Mouse (Mus musculus): ENCODE data around the gene Prlr. TPM values are rescaled to one million over a fixed set of nuclear protein-coding genes. Genes with fewer than 3 reads are reported as not detected.

The Prlr gene
- total RNA-seq, 2 experiments from 2014 or later: 0.79 to 0.82 TPM

- intact Hi-C loops (cut with DNase I): no loop called here
- DNase-seq (ENCODE audit: low spot score in 2 of 2): no peak
Measured at GRCm38 (mm10) chr15:10223614-10224155, 46.6 kb downstream of the Prlr start.

GRCm38 (mm10) chr15:10225701-10226100, 48.7 kb downstream of the Prlr start:
- DNase-seq (ENCODE audit: low spot score in 2 of 2): no peak
- intact Hi-C loops (cut with DNase I): no loop called here

GRCm38 (mm10) chr15:10228636-10229035, 51.6 kb downstream of the Prlr start:
- intact Hi-C loops (cut with DNase I): no loop called here
- no peak for DNase-seq (ENCODE audit: low spot score in 2 of 2)

GRCm38 (mm10) chr15:10235977-10236376, 58.9 kb downstream of the Prlr start:
- intact Hi-C loops (cut with DNase I): no loop called here
- DNase-seq (ENCODE audit: low spot score in 2 of 2): no peak

- intact Hi-C loops (cut with DNase I): no loop called here
- no peak for DNase-seq (ENCODE audit: low spot score in 2 of 2)
Measured at GRCm38 (mm10) chr15:10236812-10237211, 59.8 kb downstream of the Prlr start.

GRCm38 (mm10) chr15:10238454-10238853, 61.4 kb downstream of the Prlr start:
- intact Hi-C loops (cut with DNase I): no loop called here

GRCm38 (mm10) chr15:10240228-10240795, 63.3 kb downstream of the Prlr start:
- intact Hi-C loops (cut with DNase I): no loop called here
- no peak for DNase-seq (ENCODE audit: low spot score in 2 of 2)

More at GRCm38 (mm10) chr15:10238454-10238853, 61.4 kb downstream of the Prlr start:
- no peak for DNase-seq (ENCODE audit: low spot score in 2 of 2)

GRCm38 (mm10) chr15:10242250-10242649, 65.2 kb downstream of the Prlr start:
- no peak for DNase-seq (ENCODE audit: low spot score in 2 of 2)
- intact Hi-C loops (cut with DNase I): no loop called here

- no peak for DNase-seq (ENCODE audit: low spot score in 2 of 2)
- intact Hi-C loops (cut with DNase I): no loop called here
Measured at GRCm38 (mm10) chr15:10249285-10249684, 72.2 kb downstream of the Prlr start.

GRCm38 (mm10) chr15:10250784-10251183, 73.7 kb downstream of the Prlr start:
- intact Hi-C loops (cut with DNase I): no loop called here
- no peak for DNase-seq (ENCODE audit: low spot score in 2 of 2)

GRCm38 (mm10) chr15:10252526-10252925, 75.5 kb downstream of the Prlr start:
- intact Hi-C loops (cut with DNase I): no loop called here

GRCm38 (mm10) chr15:10262219-10262618, 85.2 kb downstream of the Prlr start:
- no peak for DNase-seq (ENCODE audit: low spot score in 2 of 2)
- intact Hi-C loops (cut with DNase I): no loop called here

More at GRCm38 (mm10) chr15:10252526-10252925, 75.5 kb downstream of the Prlr start:
- no peak for DNase-seq (ENCODE audit: low spot score in 2 of 2)

GRCm38 (mm10) chr15:10262641-10263040, 85.6 kb downstream of the Prlr start:
- intact Hi-C loops (cut with DNase I): no loop called here
- no peak for DNase-seq (ENCODE audit: low spot score in 2 of 2)

- intact Hi-C loops (cut with DNase I): no loop called here
- no peak for DNase-seq (ENCODE audit: low spot score in 2 of 2)
Measured at GRCm38 (mm10) chr15:10263420-10263819, 86.4 kb downstream of the Prlr start.

- DNase-seq (ENCODE audit: low spot score in 2 of 2): no peak
Measured at GRCm38 (mm10) chr15:10264885-10265284, 87.8 kb downstream of the Prlr start.

GRCm38 (mm10) chr15:10267251-10267650, 90.2 kb downstream of the Prlr start:
- DNase-seq (ENCODE audit: low spot score in 2 of 2): no peak
- intact Hi-C loops (cut with DNase I): no loop called here

More at GRCm38 (mm10) chr15:10264885-10265284, 87.8 kb downstream of the Prlr start:
- intact Hi-C loops (cut with DNase I): no loop called here

- no peak for DNase-seq (ENCODE audit: low spot score in 2 of 2)
- intact Hi-C loops (cut with DNase I): no loop called here
Measured at GRCm38 (mm10) chr15:10276386-10276785, 99.3 kb downstream of the Prlr start.

GRCm38 (mm10) chr15:10277461-10277860, 100.4 kb downstream of the Prlr start:
- no peak for DNase-seq (ENCODE audit: low spot score in 2 of 2)
- intact Hi-C loops (cut with DNase I): no loop called here

GRCm38 (mm10) chr15:10281546-10281945, 104.5 kb downstream of the Prlr start:
- intact Hi-C loops (cut with DNase I): no loop called here
- DNase-seq (ENCODE audit: low spot score in 2 of 2): no peak

GRCm38 (mm10) chr15:10283661-10284060, 106.6 kb downstream of the Prlr start:
- intact Hi-C loops (cut with DNase I): no loop called here
- no peak for DNase-seq (ENCODE audit: low spot score in 2 of 2)

- intact Hi-C loops (cut with DNase I): no loop called here
- no peak for DNase-seq (ENCODE audit: low spot score in 2 of 2)
Measured at GRCm38 (mm10) chr15:10296570-10296969, 119.5 kb downstream of the Prlr start.

- intact Hi-C loops (cut with DNase I): no loop called here
- no peak for DNase-seq (ENCODE audit: low spot score in 2 of 2)
Measured at GRCm38 (mm10) chr15:10298058-10298457, 121.0 kb downstream of the Prlr start.
